Mouse (Mus musculus): Measurements from ENCODE around the gene Pbp2. TPM values are rescaled to one million over a fixed set of nuclear protein-coding genes. Genes with fewer than 3 reads are reported as not detected.

Gene Pbp2
- not detected for polyA plus RNA-seq (2014; fragmentation: Illumina TruSeq; extraction: RNeasy Lipid Tissue Mini Kit (QIAGEN cat#74804))

GRCm38 (mm10) chr6:135310305-135310704, at the start of gene Pbp2:
Gene Pbp2 (minus strand): TSS chr6:135310405.

Other genes starting within 250 kb of the Pbp2 start
- not detected for gene Gprc5a, start 244.8 kb downstream of the Pbp2 start, polyA plus RNA-seq (2014; fragmentation: Illumina TruSeq; extraction: RNeasy Lipid Tissue Mini Kit (QIAGEN cat#74804))
- not detected for gene Gprc5d, start 192.1 kb downstream of the Pbp2 start, polyA plus RNA-seq (2014; fragmentation: Illumina TruSeq; extraction: RNeasy Lipid Tissue Mini Kit (QIAGEN cat#74804))
- 30.2 TPM for gene Fam234b, start 112.4 kb downstream of the Pbp2 start, polyA plus RNA-seq (2014; fragmentation: Illumina TruSeq; extraction: RNeasy Lipid Tissue Mini Kit (QIAGEN cat#74804))
- gene Hebp1, start 112.4 kb downstream of the Pbp2 start, polyA plus RNA-seq (2014; fragmentation: Illumina TruSeq; extraction: RNeasy Lipid Tissue Mini Kit (QIAGEN cat#74804)), result 4.8 TPM
- not detected for gene Gsg1, start 56.1 kb downstream of the Pbp2 start, polyA plus RNA-seq (2014; fragmentation: Illumina TruSeq; extraction: RNeasy Lipid Tissue Mini Kit (QIAGEN cat#74804))
- 172 TPM for gene Emp1, start 52.1 kb upstream of the Pbp2 start, polyA plus RNA-seq (2014; fragmentation: Illumina TruSeq; extraction: RNeasy Lipid Tissue Mini Kit (QIAGEN cat#74804))

Measured in ovary, adult 10 weeks (tissue).